Mouse (Mus musculus) C2C12 (cell line): Measurements from ENCODE around the gene Cdk5rap3.

Experiments
- CEBPB ChIP-seq: IDR thresholded peaks from one replicate; pipeline ENCODE4 v1.6.1; 2011; ENCODE audit warnings: low read depth, mild to moderate bottlenecking, control low read depth, moderate library complexity
- CTCF ChIP-seq: IDR thresholded peaks from one replicate; pipeline ENCODE4 v1.5.1; 2011; ENCODE audit not compliant: control insufficient read depth, insufficient read depth, insufficient read length
- MYOD1 ChIP-seq: IDR thresholded peaks from one replicate; pipeline ENCODE4 v1.6.1; 2011; ENCODE audit warnings: low read depth; ENCODE audit not compliant: control insufficient read depth, insufficient read length
- MYOG ChIP-seq: IDR thresholded peaks from one replicate; pipeline ENCODE4 v1.6.1; 2011; ENCODE audit not compliant: control insufficient read depth, insufficient read length; ENCODE audit errors: extremely low read depth
- USF1 ChIP-seq: IDR thresholded peaks from one replicate; pipeline ENCODE4 v1.6.1; 2011; ENCODE audit warnings: low read depth, mild to moderate bottlenecking, control low read depth, moderate library complexity

GRCm38 (mm10) chr11:96929766-96930331 is 13.6 kb upstream of the Cdk5rap3 start:
- no peak for TF ChIP-seq CTCF
- TF ChIP-seq MYOG = no peak
- no peak for TF ChIP-seq CEBPB
- no peak for TF ChIP-seq MYOD1
- TF ChIP-seq USF1 = no peak
